Mouse (Mus musculus) MEL (cell line): ENCODE measurements around the gene Rhobtb1. TPM values are rescaled to one million over a fixed set of nuclear protein-coding genes. Genes with fewer than 3 reads are reported as not detected.

Source experiments
- DNase-seq: peaks from one replicate; pipeline ENCODE4 v3.0.0; 2011; ENCODE audit warnings: low read depth, low spot score
- H3K27ac ChIP-seq: 2 replicates; pipeline ENCODE4 v1.5.1; 2012; ENCODE audit warnings: low read depth, mild to moderate bottlenecking, control low read depth, low read length, moderate library complexity; ENCODE audit not compliant: control insufficient read depth
- H3K27me3 ChIP-seq, 2 experiments: fragments of 150-350 bp in 1 of 2; sonication (generic) in 1 of 2; 2 replicates each; pipeline ENCODE4 v1.6.1; 2012; ENCODE audit warnings: low read length in 2 of 2, mild to moderate bottlenecking in 2 of 2, improper control_type of control experiment in 1 of 2, moderate library complexity in 1 of 2; ENCODE audit not compliant: insufficient read depth in 2 of 2, control insufficient read depth in 1 of 2
- H3K36me3 ChIP-seq, 2 experiments: 2 replicates each; pipeline ENCODE4 v1.6.1; 2012 to 2014; ENCODE audit warnings: low read length in 2 of 2, improper control_type of control experiment in 1 of 2, inconsistent platforms in 1 of 2, mild to moderate bottlenecking in 1 of 2; ENCODE audit not compliant: insufficient read depth in 2 of 2, control insufficient read depth in 1 of 2
- H3K4me1 ChIP-seq, 2 experiments: fragments of 150-350 bp in 1 of 2; sonication (generic) in 1 of 2; 2 replicates each; pipeline ENCODE4 v1.6.1; 2012; ENCODE audit warnings: low read length in 2 of 2, improper control_type of control experiment in 1 of 2, mild to moderate bottlenecking in 1 of 2; ENCODE audit not compliant: insufficient read depth in 2 of 2, control insufficient read depth in 1 of 2
- H3K4me3 ChIP-seq, 2 experiments: fragments of 150-350 bp in 1 of 2; sonication (generic) in 1 of 2; 2 replicates each; pipeline ENCODE4 v1.5.1; 2012; ENCODE audit warnings: low read depth in 2 of 2, low read length in 2 of 2, mild to moderate bottlenecking in 2 of 2, moderate library complexity in 2 of 2, control low read depth in 1 of 2, improper control_type of control experiment in 1 of 2; ENCODE audit not compliant: control insufficient read depth in 1 of 2, insufficient read depth in 1 of 2
- H3K79me2 ChIP-seq: 2 replicates; pipeline ENCODE4 v1.6.1; 2012; ENCODE audit warnings: mild to moderate bottlenecking, low read length, moderate library complexity; ENCODE audit not compliant: control insufficient read depth, poor library complexity, insufficient read depth
- H3K9ac ChIP-seq: 2 replicates; pipeline ENCODE4 v1.6.1; 2012; ENCODE audit warnings: low read depth, mild to moderate bottlenecking, control low read depth, low read length, moderate library complexity; ENCODE audit not compliant: control insufficient read depth, poor library complexity, severe bottlenecking
- H3K9me3 ChIP-seq: fragments of 150-350 bp; sonication (generic); replicated peaks from 2 replicates; pipeline ENCODE4 v1.6.1; 2012; ENCODE audit warnings: mild to moderate bottlenecking, low read length, improper control_type of control experiment, moderate library complexity; ENCODE audit not compliant: insufficient read depth
- CTCF ChIP-seq, 3 experiments: IDR thresholded peaks in 2 of 3; conservative IDR thresholded peaks in 1 of 3; 2 replicates each; pipeline ENCODE4 v1.5.1; 2011 to 2012; ENCODE audit warnings: low read length in 3 of 3, low read depth in 2 of 3, mild to moderate bottlenecking in 2 of 3, improper control_type of control experiment in 1 of 3, inconsistent platforms in 1 of 3, mixed read lengths in 1 of 3, moderate library complexity in 1 of 3; ENCODE audit not compliant: control insufficient read depth in 1 of 3, insufficient read depth in 1 of 3, poor library complexity in 1 of 3, severe bottlenecking in 1 of 3
- E2F4 ChIP-seq: IDR thresholded peaks from 2 replicates; pipeline ENCODE4 v1.6.1; 2011; ENCODE audit warnings: low read depth, low read length, improper control_type of control experiment, borderline replicate concordance
- EP300 ChIP-seq, 2 experiments: IDR thresholded peaks; 2 replicates each; pipeline ENCODE4 v1.6.1; 2011; ENCODE audit warnings: improper control_type of control experiment in 2 of 2, low read length in 2 of 2, low read depth in 1 of 2, mild to moderate bottlenecking in 1 of 2
- GABPA ChIP-seq: IDR thresholded peaks from 2 replicates; pipeline ENCODE4 v1.6.1; 2012; ENCODE audit warnings: low read depth, mild to moderate bottlenecking, inconsistent platforms, low read length, improper control_type of control experiment, moderate library complexity
- GATA1 ChIP-seq: IDR thresholded peaks from 2 replicates; pipeline ENCODE4 v1.6.1; 2011; ENCODE audit warnings: low read depth, low read length, improper control_type of control experiment
- KAT2A ChIP-seq: conservative IDR thresholded peaks from 2 replicates; pipeline ENCODE4 v1.6.1; 2012; ENCODE audit warnings: low read depth, low read length, improper control_type of control experiment, inconsistent platforms
- MAFK ChIP-seq: IDR thresholded peaks from 2 replicates; pipeline ENCODE4 v1.6.1; 2011; ENCODE audit warnings: low read depth, mild to moderate bottlenecking, low read length, improper control_type of control experiment, borderline replicate concordance
- MAZ ChIP-seq: IDR thresholded peaks from 2 replicates; pipeline ENCODE4 v1.6.1; 2012; ENCODE audit warnings: low read depth, mild to moderate bottlenecking, inconsistent platforms, low read length, improper control_type of control experiment
- MXI1 ChIP-seq: IDR thresholded peaks from 2 replicates; pipeline ENCODE4 v1.6.1; 2011; ENCODE audit warnings: mild to moderate bottlenecking, low read depth, low read length, improper control_type of control experiment
- MYB ChIP-seq: IDR thresholded peaks from 2 replicates; pipeline ENCODE4 v1.6.1; 2011; ENCODE audit warnings: mild to moderate bottlenecking, low read depth, low read length, improper control_type of control experiment
- NRF1 ChIP-seq: IDR thresholded peaks from 2 replicates; pipeline ENCODE4 v1.6.1; 2014; ENCODE audit warnings: low read depth, mild to moderate bottlenecking, inconsistent platforms, low read length, improper control_type of control experiment, moderate library complexity; ENCODE audit not compliant: poor library complexity, insufficient read depth, severe bottlenecking
- POLR2AphosphoS5 ChIP-seq: IDR thresholded peaks from 2 replicates; pipeline ENCODE4 v1.6.1; 2012; ENCODE audit warnings: low read depth, borderline replicate concordance, mild to moderate bottlenecking, inconsistent platforms, low read length, moderate library complexity, mixed read lengths
- SIN3A ChIP-seq: IDR thresholded peaks from 2 replicates; pipeline ENCODE4 v1.6.1; 2012; ENCODE audit warnings: low read length, improper control_type of control experiment, inconsistent platforms
- TBP ChIP-seq: IDR thresholded peaks from 2 replicates; pipeline ENCODE4 v1.8.0; 2011; ENCODE audit warnings: low read depth, low read length, improper control_type of control experiment
- TCF12 ChIP-seq: IDR thresholded peaks from 2 replicates; pipeline ENCODE4 v1.6.1; 2014; ENCODE audit warnings: low read depth, mild to moderate bottlenecking, inconsistent platforms, low read length, improper control_type of control experiment, moderate library complexity
- USF1 ChIP-seq: IDR thresholded peaks from 2 replicates; pipeline ENCODE4 v1.6.1; 2014; ENCODE audit warnings: low read depth, mild to moderate bottlenecking, inconsistent platforms, low read length, improper control_type of control experiment, moderate library complexity
- ZKSCAN1 ChIP-seq: IDR thresholded peaks from 2 replicates; pipeline ENCODE4 v1.6.1; 2012; ENCODE audit warnings: low read depth, mild to moderate bottlenecking, inconsistent platforms, low read length, improper control_type of control experiment, moderate library complexity
- polyA plus RNA-seq, 2 experiments: library from polyadenylated mRNA; stranded (reverse) in 1 of 2; unstranded in 1 of 2; fragments of >175 nt in 1 of 2; fragments of >200 nt in 1 of 2; gene quantifications; 2 replicates each; pipeline versions ENCODE4 v1.2.1 to v1.2.4; 2012; ENCODE audit warnings: low replicate concordance in 2 of 2, low read depth in 1 of 2; ENCODE audit not compliant: insufficient read length in 2 of 2, insufficient read depth in 1 of 2, missing spikeins in 1 of 2
- total RNA-seq: library from RNA; depleted of rRNA; stranded (reverse); fragments of 300-350 nt; gene quantifications from 2 replicates; pipeline ENCODE4 v1.2.3, GENCODE M21; 2012

Rhobtb1 gene
- total and polyA plus RNA-seq, 3 experiments, result not detected

- H3K79me2 ChIP-seq, result no peaks in the 10 kb centered on the region
- no peaks in the 10 kb centered on the region for H3K4me1 ChIP-seq
- H3K27me3 ChIP-seq, result no peaks in the 10 kb centered on the region
- no peak overlapping the region for H3K4me3 ChIP-seq
- H3K9me3 ChIP-seq, result no peaks in the 10 kb centered on the region
- TF ChIP-seq CTCF (IDR thresholded peaks at IDR 0.05 in 2 of 3, conservative IDR thresholded peaks at IDR 0.05 in 1 of 3; ENCODE audit: control insufficient read depth in 1 of 3, insufficient read depth in 1 of 3, low read depth in 2 of 3, low read length in 3 of 3, poor library complexity in 1 of 3, severe bottlenecking in 1 of 3) (no peak), USF1 (no peak), GATA1 (no peak), EP300 (IDR thresholded peaks at IDR 0.05; ENCODE audit: low read depth in 1 of 2, low read length in 2 of 2) (no peak), KAT2A (no peak), GABPA (no peak), MYB (no peak), TBP (no peak), E2F4 (no peak), NRF1 (no peak), MAZ (no peak), ZKSCAN1 (no peak), MAFK (no peak), MXI1 (no peak), SIN3A (no peak), TCF12 (no peak), POLR2AphosphoS5 (no peak)
- no peak overlapping the region for H3K9ac ChIP-seq
- DNase-seq, result no peak
- H3K36me3 ChIP-seq, result no peaks in the 10 kb centered on the region
- no peak overlapping the region for H3K27ac ChIP-seq
These were observed 15.3 kb downstream of the Rhobtb1 start for GRCm38 (mm10) chr10:69166514-69166913.

GRCm38 (mm10) chr10:69172412-69172811 lies 21.2 kb downstream of the Rhobtb1 start:
- Histone ChIP-seq H3K9ac (no peak overlapping the region), H3K27ac (no peak overlapping the region)

More at GRCm38 (mm10) chr10:69172412-69172811, 21.2 kb downstream of the Rhobtb1 start:
- Histone ChIP-seq H3K79me2 (no peaks in the 10 kb centered on the region), H3K4me1 (no peaks in the 10 kb centered on the region), H3K27me3 (no peaks in the 10 kb centered on the region), H3K4me3 (no peak overlapping the region), H3K9me3 (no peaks in the 10 kb centered on the region), H3K36me3 (no peaks in the 10 kb centered on the region)
- TF ChIP-seq MXI1 (no peak), MYB (no peak)
- no peak for DNase-seq
